Comparison of ENCODE assay signal across 9 mouse cellular contexts in the genomic region with DNA sequence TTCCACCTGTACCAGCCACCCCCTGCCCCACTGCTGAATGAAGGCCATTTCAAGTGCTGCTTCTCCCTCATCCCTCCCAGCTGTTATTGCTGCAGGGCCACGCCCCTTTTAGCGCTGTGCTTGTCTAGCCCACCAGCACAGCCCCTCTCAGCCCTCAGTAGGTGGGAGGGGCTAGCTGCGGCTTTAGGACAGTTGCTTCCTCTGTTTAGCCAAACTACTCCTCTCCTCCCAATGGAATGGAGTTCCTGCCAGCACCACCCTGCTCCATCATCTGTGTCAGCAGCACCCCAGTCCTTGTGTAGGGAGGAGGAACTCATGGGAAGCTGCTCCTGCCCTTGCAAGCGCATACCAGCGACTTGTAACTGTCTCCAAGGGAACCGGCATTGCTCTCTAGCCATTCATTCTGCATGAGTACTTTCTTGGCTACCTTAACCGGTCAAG. TPM values are rescaled to one million over a fixed set of nuclear protein-coding genes. Genes with fewer than 3 reads are reported as not detected.
DNase-seq lines count a peak whose midpoint lies in the region; ATAC-seq lines count a peak whose summit lies in the region.
"Had no signal": no experiment of that assay in that cellular context is flagged by ENCODE, and none has a peak within 500 bp of the region (broad histone marks: within the 10 kb centered on the region; RNA-seq: fewer than 3 reads in every experiment).

No protein-coding gene starts in this region.

- peak; percentile 39; the same call in 1 of the 2 replicates for ATAC-seq in limb, embryonic 11.5 days (ENCODE audit: insufficient number of reproducible peaks, low FRiP score, low TSS enrichment, low read depth)
- peak; percentile 84 for ATAC-seq in forebrain, embryonic 11.5 days (replicated peaks; ENCODE audit: low FRiP score)
- ATAC-seq in stomach, embryonic 14.5 days (ENCODE audit: insufficient number of reproducible peaks, insufficient read depth, low FRiP score, low read depth): peak; percentile 65; the same call in 1 of the 2 replicates

- peaks cover 4% of the 10 kb centered on the region; the same call in 1 of the 2 replicates for H3K4me1 ChIP-seq in limb, embryonic 11.5 days (ENCODE audit: control insufficient read depth, insufficient read depth, low read length)
- H3K4me1 ChIP-seq in limb, embryonic 10.5 days: peaks cover 12% of the 10 kb centered on the region
- peaks cover 8% of the 10 kb centered on the region for H3K4me1 ChIP-seq in forebrain, embryonic 11.5 days (replicated peaks; ENCODE audit: control insufficient read depth, insufficient read depth, low read length)
- peaks cover 10% of the 10 kb centered on the region; the same call in 1 of the 2 replicates for H3K4me1 ChIP-seq in stomach, embryonic 14.5 days (ENCODE audit: control insufficient read depth, insufficient read depth, low read length)

- H3K9ac ChIP-seq in limb, embryonic 11.5 days (ENCODE audit: low read length): no peak overlapping the region
- no peak overlapping the region for H3K9ac ChIP-seq in forebrain, embryonic 11.5 days (ENCODE audit: low read length)
- no peak overlapping the region for H3K9ac ChIP-seq in stomach, embryonic 14.5 days (replicated peaks; ENCODE audit: low read depth, low read length)

- DNase-seq in limb, embryonic 11.5 days (ENCODE audit: low spot score): peak; percentile 44
- no peak for DNase-seq in limb, embryonic 10.5 days (ENCODE audit: low spot score)
- peak; percentile 76 for DNase-seq in forebrain, embryonic 11.5 days (ENCODE audit: low spot score)
- peak; percentile 32 for DNase-seq in kidney, postnatal 10 days
- no peak for DNase-seq in adrenal gland, postnatal 10 days
- no peak for DNase-seq in ovary, postnatal 36 days (ENCODE audit: low spot score)
- DNase-seq in thymus, postnatal 36 days: no peak
- DNase-seq: gastrocnemius, postnatal 36 days had no signal

- no peaks in the 10 kb centered on the region for H3K27me3 ChIP-seq in limb, embryonic 11.5 days (ENCODE audit: control insufficient read depth, insufficient read depth, low read length)
- H3K27me3 ChIP-seq in limb, embryonic 10.5 days (ENCODE audit: low read depth, poor library complexity, severe bottlenecking): no peaks in the 10 kb centered on the region
- no peaks in the 10 kb centered on the region for H3K27me3 ChIP-seq in forebrain, embryonic 11.5 days (ENCODE audit: control insufficient read depth, insufficient read depth, low read length)
- H3K27me3 ChIP-seq in stomach, embryonic 14.5 days (ENCODE audit: control insufficient read depth, insufficient read depth, low read length): no peaks in the 10 kb centered on the region

- H3K27ac ChIP-seq in limb, embryonic 11.5 days (replicated peaks; ENCODE audit: low read depth, low read length): no peak overlapping the region
- no peak overlapping the region for H3K27ac ChIP-seq in limb, embryonic 10.5 days
- no peak overlapping the region for H3K27ac ChIP-seq in forebrain, embryonic 11.5 days (ENCODE audit: low read depth, low read length)
- no peak overlapping the region for H3K27ac ChIP-seq in stomach, embryonic 14.5 days (ENCODE audit: low read length)

- no peak overlapping the region for H3K4me3 ChIP-seq in limb, embryonic 11.5 days (ENCODE audit: low read depth, low read length)
- no peak overlapping the region for H3K4me3 ChIP-seq in limb, embryonic 10.5 days
- H3K4me3 ChIP-seq in forebrain, embryonic 11.5 days (ENCODE audit: low read depth, low read length): no peak overlapping the region
- no peak overlapping the region for H3K4me3 ChIP-seq in stomach, embryonic 14.5 days (ENCODE audit: low read depth, low read length)

- H3K9me3 ChIP-seq in limb, embryonic 11.5 days (ENCODE audit: control insufficient read depth, low read length): no peaks in the 10 kb centered on the region
- H3K9me3 ChIP-seq in limb, embryonic 10.5 days (replicated peaks): no peaks in the 10 kb centered on the region
- H3K9me3 ChIP-seq in forebrain, embryonic 11.5 days (ENCODE audit: control insufficient read depth, low read length): no peaks in the 10 kb centered on the region
- no peaks in the 10 kb centered on the region for H3K9me3 ChIP-seq in stomach, embryonic 14.5 days (ENCODE audit: control insufficient read depth, low read depth, low read length)

- 17% methylated on average over 7 of the region's 7 CpGs for WGBS in limb, embryonic 11.5 days
- 20% methylated on average over 7 of the region's 7 CpGs for WGBS in limb, embryonic 10.5 days
- 9% methylated on average over 7 of the region's 7 CpGs for WGBS in forebrain, embryonic 11.5 days
- WGBS in stomach, embryonic 14.5 days: 6% methylated on average over 7 of the region's 7 CpGs

- 0 out of 2 replicates have a peak overlapping the region, but pooled peaks have one; percentile 11 for H3K4me2 ChIP-seq in limb, embryonic 11.5 days (ENCODE audit: low read depth, severe bottlenecking)
- H3K4me2 ChIP-seq in forebrain, embryonic 11.5 days (ENCODE audit: low read depth, low read length, severe bottlenecking): peak overlapping the region; percentile 32; the same call in 1 of the 2 replicates
- peak overlapping the region; percentile 5; the same call in 1 of the 2 replicates for H3K4me2 ChIP-seq in stomach, embryonic 14.5 days (replicated peaks; ENCODE audit: low read depth, low read length)

- H3K36me3 ChIP-seq in limb, embryonic 11.5 days (ENCODE audit: control insufficient read depth, insufficient read depth, low read length): peaks cover 2% of the 10 kb centered on the region; the same call in 1 of the 2 replicates
- peaks cover 38% of the 10 kb centered on the region for H3K36me3 ChIP-seq in limb, embryonic 10.5 days
- H3K36me3 ChIP-seq in forebrain, embryonic 11.5 days (ENCODE audit: control insufficient read depth, insufficient read depth, low read length): peaks cover 14% of the 10 kb centered on the region; the same call in 1 of the 2 replicates
- no peaks in the 10 kb centered on the region for H3K36me3 ChIP-seq in stomach, embryonic 14.5 days (ENCODE audit: control insufficient read depth, insufficient read depth, low read length)

RNA-seq across cellular contexts. Expression of a gene that starts 5.5 kb away (rescaled TPM):
- 0.20 TPM in 1 of 2 replicates, not detected in the other for polyA plus RNA-seq in limb, embryonic 11.5 days (2014; fragmentation: Nextera tagmentation; extraction: Ambion mirVana)
- 0.16 and 0.38 TPM in 2 replicates for polyA plus RNA-seq in limb, embryonic 10.5 days (2016; fragmentation: Nextera tagmentation; extraction: Ambion mirVana)
- 0.19 TPM in 1 of 2 replicates, not detected in the other for polyA plus RNA-seq in forebrain, embryonic 11.5 days (2014; fragmentation: Nextera tagmentation; extraction: Ambion mirVana)
- polyA plus RNA-seq in stomach, embryonic 14.5 days (2014; fragmentation: Nextera tagmentation; extraction: Ambion mirVana): 0.18 and 0.29 TPM in 2 replicates
- total RNA-seq in adrenal gland, postnatal 10 days (2021): under 1 TPM in 1 of 2 experiments, not detected in 1; 0.48 TPM
- total RNA-seq: gastrocnemius, postnatal 36 days had no signal

RNA-seq across cellular contexts. Expression of a gene that starts 18.6 kb away (rescaled TPM):
- polyA plus RNA-seq in limb, embryonic 11.5 days (2014; fragmentation: Nextera tagmentation; extraction: Ambion mirVana): 37.6 and 47.4 TPM in 2 replicates
- polyA plus RNA-seq in limb, embryonic 10.5 days (2016; fragmentation: Nextera tagmentation; extraction: Ambion mirVana): 32.9 and 41.5 TPM in 2 replicates
- 157 and 162 TPM in 2 replicates for polyA plus RNA-seq in forebrain, embryonic 11.5 days (2014; fragmentation: Nextera tagmentation; extraction: Ambion mirVana)
- polyA plus RNA-seq in stomach, embryonic 14.5 days (2014; fragmentation: Nextera tagmentation; extraction: Ambion mirVana): 16.1 and 16.6 TPM in 2 replicates
- total RNA-seq in adrenal gland, postnatal 10 days (2021): 1 to 10 TPM; 3.5 to 6.0 TPM

RNA-seq across cellular contexts. Expression of a gene that starts 41.1 kb away (rescaled TPM):
- not detected in 2 replicates for polyA plus RNA-seq in limb, embryonic 11.5 days (2014; fragmentation: Nextera tagmentation; extraction: Ambion mirVana)
- polyA plus RNA-seq in limb, embryonic 10.5 days (2016; fragmentation: Nextera tagmentation; extraction: Ambion mirVana): not detected in 2 replicates
- polyA plus RNA-seq in forebrain, embryonic 11.5 days (2014; fragmentation: Nextera tagmentation; extraction: Ambion mirVana): 2.2 and 2.4 TPM in 2 replicates
- not detected in 2 replicates for polyA plus RNA-seq in stomach, embryonic 14.5 days (2014; fragmentation: Nextera tagmentation; extraction: Ambion mirVana)
- total RNA-seq in adrenal gland, postnatal 10 days (2021): under 1 TPM; 0.27 to 1.00 TPM
- total RNA-seq: gastrocnemius, postnatal 36 days had no signal

RNA-seq across cellular contexts. Expression of a gene that starts 45.4 kb away (rescaled TPM):
- polyA plus RNA-seq in limb, embryonic 11.5 days (2014; fragmentation: Nextera tagmentation; extraction: Ambion mirVana): 25.8 and 29.7 TPM in 2 replicates
- 19.0 and 29.2 TPM in 2 replicates for polyA plus RNA-seq in limb, embryonic 10.5 days (2016; fragmentation: Nextera tagmentation; extraction: Ambion mirVana)
- polyA plus RNA-seq in forebrain, embryonic 11.5 days (2014; fragmentation: Nextera tagmentation; extraction: Ambion mirVana): 23.5 and 24.9 TPM in 2 replicates
- polyA plus RNA-seq in stomach, embryonic 14.5 days (2014; fragmentation: Nextera tagmentation; extraction: Ambion mirVana): 68.6 and 72.4 TPM in 2 replicates
- total RNA-seq in adrenal gland, postnatal 10 days (2021): 10 to 100 TPM; 57.0 to 62.5 TPM

RNA-seq across cellular contexts. Expression of a gene that starts 45.5 kb away (rescaled TPM):
- polyA plus RNA-seq in limb, embryonic 11.5 days (2014; fragmentation: Nextera tagmentation; extraction: Ambion mirVana): 6.0 and 7.0 TPM in 2 replicates
- polyA plus RNA-seq in limb, embryonic 10.5 days (2016; fragmentation: Nextera tagmentation; extraction: Ambion mirVana): 5.4 and 7.4 TPM in 2 replicates
- polyA plus RNA-seq in forebrain, embryonic 11.5 days (2014; fragmentation: Nextera tagmentation; extraction: Ambion mirVana): 5.0 and 5.4 TPM in 2 replicates
- 15.2 and 16.1 TPM in 2 replicates for polyA plus RNA-seq in stomach, embryonic 14.5 days (2014; fragmentation: Nextera tagmentation; extraction: Ambion mirVana)
- total RNA-seq in adrenal gland, postnatal 10 days (2021): 1 to 10 TPM; 3.5 to 3.7 TPM

Comparison
In these comparisons a context has a peak if more than half of its experiments do, and no peak if none do; other contexts are left out.
1. DNase-seq: peak in limb, embryonic 11.5 days (single experiment), forebrain, embryonic 11.5 days (single experiment) and kidney, postnatal 10 days (single experiment); none in limb, embryonic 10.5 days (single experiment), adrenal gland, postnatal 10 days (single experiment), ovary, postnatal 36 days (single experiment) and thymus, postnatal 36 days (0 of 2).
2. Peak in every context shown above with its lines, with median percentiles within 50 percentile points of each other: ATAC-seq and H3K4me2 ChIP-seq.